Mouse (Mus musculus) thymus, adult 2 months (tissue): ENCODE measurements around the gene Pagr1b.

Experiments used
- CTCF ChIP-seq: fragments of 200-500 bp; IDR thresholded peaks from 2 replicates; pipeline ENCODE4 v1.5.1; 2012; ENCODE audit warnings: mild to moderate bottlenecking, control low read depth, low read length, moderate library complexity, borderline replicate concordance; ENCODE audit not compliant: control insufficient read depth, poor library complexity, insufficient read depth; ENCODE audit errors: extremely low read depth
- POLR2A ChIP-seq: fragments of 200-500 bp; IDR thresholded peaks from 2 replicates; pipeline ENCODE4 v1.6.1; 2012; ENCODE audit warnings: mild to moderate bottlenecking, low read length, control low read depth, moderate library complexity; ENCODE audit not compliant: control insufficient read depth, poor library complexity, insufficient read depth; ENCODE audit errors: extremely low read depth

DNA sequence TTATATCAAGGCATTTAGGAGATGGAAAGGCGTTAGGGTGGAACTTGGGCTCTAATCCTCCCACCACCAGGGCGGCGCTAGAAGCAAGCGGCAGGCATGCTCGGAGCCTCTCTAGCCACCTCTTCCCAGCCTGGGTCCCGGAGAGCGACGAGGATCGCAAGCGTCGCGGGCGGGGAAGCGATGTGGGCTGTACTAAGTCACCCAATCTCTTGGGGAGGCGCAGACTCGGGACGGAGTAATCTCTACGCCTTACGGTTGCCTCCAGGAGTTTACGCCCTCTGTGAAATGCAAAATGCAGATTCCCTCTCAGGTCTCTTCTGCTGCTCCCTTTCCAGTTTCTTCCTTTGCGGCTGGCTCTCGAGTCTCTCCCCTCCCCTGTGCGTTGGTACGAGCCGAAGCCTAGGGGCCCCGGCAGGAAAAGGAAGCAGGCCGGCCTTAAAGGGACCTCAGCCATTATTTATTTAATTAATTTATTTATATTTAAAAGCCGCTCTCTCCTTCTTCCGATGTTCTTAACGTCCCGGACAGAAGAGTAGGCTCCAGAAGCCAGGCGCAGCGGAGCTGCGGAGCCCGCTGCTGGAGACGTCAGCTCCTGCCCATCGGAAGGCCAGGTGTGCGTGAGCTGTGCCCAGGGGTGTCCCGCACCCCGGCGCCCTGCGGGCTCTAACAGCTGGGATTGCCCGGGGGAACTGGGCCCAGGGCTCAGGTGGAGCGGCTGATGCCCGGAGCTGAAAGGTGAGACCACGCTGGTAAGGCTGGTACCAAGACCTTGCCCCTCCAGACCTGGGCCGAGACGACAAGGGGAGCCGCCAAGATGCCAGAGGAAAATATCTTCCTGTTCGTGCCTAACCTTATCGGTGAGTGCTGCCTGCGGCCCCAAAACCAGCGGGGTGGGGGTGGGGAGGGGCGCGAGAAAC lies 40.1 kb downstream of the Pagr1b start, which contains the start of gene Cdiptos:
- TF ChIP-seq POLR2A: no peak
- TF ChIP-seq CTCF: peak; percentile 98
